Mouse (Mus musculus) adrenal gland (tissue): ENCODE measurements around the gene Ifna15.

Experiments
- intact Hi-C: fragments of 180-260 bp; cut with DNase I; formaldehyde crosslinking; loops from one replicate; pipeline ENCODE4 v1.15.1; 2025

Ifna15 gene

GRCm38 (mm10) chr4:88514403-88514802 is 43.6 kb downstream of the Ifna15 start:
- intact Hi-C loops: no loop called here

DNA sequence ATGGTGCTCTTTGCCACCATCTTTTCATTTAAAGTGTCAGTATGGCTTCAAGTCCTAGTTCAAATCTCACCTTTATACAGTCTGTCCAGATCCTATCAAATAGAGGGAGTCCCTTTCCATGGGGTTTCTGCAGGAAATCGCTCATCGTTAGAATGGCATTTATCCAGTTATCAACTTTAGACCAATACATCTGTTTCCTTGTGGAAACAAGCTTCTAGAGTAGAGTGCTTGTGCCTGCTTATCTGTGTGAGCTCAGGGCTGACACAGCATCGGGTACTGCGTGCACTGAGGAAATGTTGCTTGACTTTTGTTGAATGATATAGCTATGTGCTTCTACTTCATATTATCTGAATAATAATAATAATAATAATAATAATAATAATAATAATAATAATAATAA is 44.3 kb downstream of the Ifna15 start:
- intact Hi-C loops: no loop called here
